Mouse (Mus musculus) MEL (cell line): ENCODE measurements around the gene Srsf1. TPM values are rescaled to one million over a fixed set of nuclear protein-coding genes. Genes with fewer than 3 reads are reported as not detected.
A peak's percentile ranks its signal among the peaks of the same experiment; 100 is the strongest.

ENCODE experiments used
- DNase-seq: peaks from one replicate; pipeline ENCODE4 v3.0.0; 2011; ENCODE audit warnings: low read depth, low spot score
- H3K27ac ChIP-seq: 2 replicates; pipeline ENCODE4 v1.5.1; 2012; ENCODE audit warnings: low read depth, mild to moderate bottlenecking, control low read depth, low read length, moderate library complexity; ENCODE audit not compliant: control insufficient read depth
- H3K27me3 ChIP-seq, 2 experiments: fragments of 150-350 bp in 1 of 2; sonication (generic) in 1 of 2; 2 replicates each; pipeline ENCODE4 v1.6.1; 2012; ENCODE audit warnings: low read length in 2 of 2, mild to moderate bottlenecking in 2 of 2, improper control_type of control experiment in 1 of 2, moderate library complexity in 1 of 2; ENCODE audit not compliant: insufficient read depth in 2 of 2, control insufficient read depth in 1 of 2
- H3K36me3 ChIP-seq, 2 experiments: 2 replicates each; pipeline ENCODE4 v1.6.1; 2012 to 2014; ENCODE audit warnings: low read length in 2 of 2, improper control_type of control experiment in 1 of 2, inconsistent platforms in 1 of 2, mild to moderate bottlenecking in 1 of 2; ENCODE audit not compliant: insufficient read depth in 2 of 2, control insufficient read depth in 1 of 2
- H3K4me1 ChIP-seq, 2 experiments: fragments of 150-350 bp in 1 of 2; sonication (generic) in 1 of 2; 2 replicates each; pipeline ENCODE4 v1.6.1; 2012; ENCODE audit warnings: low read length in 2 of 2, improper control_type of control experiment in 1 of 2, mild to moderate bottlenecking in 1 of 2; ENCODE audit not compliant: insufficient read depth in 2 of 2, control insufficient read depth in 1 of 2
- H3K4me3 ChIP-seq, 2 experiments: fragments of 150-350 bp in 1 of 2; sonication (generic) in 1 of 2; 2 replicates each; pipeline ENCODE4 v1.5.1; 2012; ENCODE audit warnings: low read depth in 2 of 2, low read length in 2 of 2, mild to moderate bottlenecking in 2 of 2, moderate library complexity in 2 of 2, control low read depth in 1 of 2, improper control_type of control experiment in 1 of 2; ENCODE audit not compliant: control insufficient read depth in 1 of 2, insufficient read depth in 1 of 2
- H3K79me2 ChIP-seq: 2 replicates; pipeline ENCODE4 v1.6.1; 2012; ENCODE audit warnings: mild to moderate bottlenecking, low read length, moderate library complexity; ENCODE audit not compliant: control insufficient read depth, poor library complexity, insufficient read depth
- H3K9ac ChIP-seq: 2 replicates; pipeline ENCODE4 v1.6.1; 2012; ENCODE audit warnings: low read depth, mild to moderate bottlenecking, control low read depth, low read length, moderate library complexity; ENCODE audit not compliant: control insufficient read depth, poor library complexity, severe bottlenecking
- H3K9me3 ChIP-seq: fragments of 150-350 bp; sonication (generic); replicated peaks from 2 replicates; pipeline ENCODE4 v1.6.1; 2012; ENCODE audit warnings: mild to moderate bottlenecking, low read length, improper control_type of control experiment, moderate library complexity; ENCODE audit not compliant: insufficient read depth
- BHLHE40 ChIP-seq: IDR thresholded peaks from 2 replicates; pipeline ENCODE4 v1.6.1; 2012; ENCODE audit warnings: low read depth, mild to moderate bottlenecking, inconsistent platforms, low read length, improper control_type of control experiment, borderline replicate concordance
- CHD2 ChIP-seq: IDR thresholded peaks from 2 replicates; pipeline ENCODE4 v1.6.1; 2011; ENCODE audit warnings: low read length, improper control_type of control experiment
- CTCF ChIP-seq, 3 experiments: IDR thresholded peaks in 2 of 3; conservative IDR thresholded peaks in 1 of 3; 2 replicates each; pipeline ENCODE4 v1.5.1; 2011 to 2012; ENCODE audit warnings: low read length in 3 of 3, low read depth in 2 of 3, mild to moderate bottlenecking in 2 of 3, improper control_type of control experiment in 1 of 3, inconsistent platforms in 1 of 3, mixed read lengths in 1 of 3, moderate library complexity in 1 of 3; ENCODE audit not compliant: control insufficient read depth in 1 of 3, insufficient read depth in 1 of 3, poor library complexity in 1 of 3, severe bottlenecking in 1 of 3
- ELF1 ChIP-seq: IDR thresholded peaks from 2 replicates; pipeline ENCODE4 v1.6.1; 2014; ENCODE audit warnings: low read depth, mild to moderate bottlenecking, inconsistent platforms, low read length, improper control_type of control experiment, moderate library complexity
- EP300 ChIP-seq, 2 experiments: IDR thresholded peaks; 2 replicates each; pipeline ENCODE4 v1.6.1; 2011; ENCODE audit warnings: improper control_type of control experiment in 2 of 2, low read length in 2 of 2, low read depth in 1 of 2, mild to moderate bottlenecking in 1 of 2
- ETS1 ChIP-seq: IDR thresholded peaks from 2 replicates; pipeline ENCODE4 v1.6.1; 2012; ENCODE audit warnings: low read depth, mild to moderate bottlenecking, inconsistent platforms, low read length, improper control_type of control experiment, moderate library complexity
- GABPA ChIP-seq: IDR thresholded peaks from 2 replicates; pipeline ENCODE4 v1.6.1; 2012; ENCODE audit warnings: low read depth, mild to moderate bottlenecking, inconsistent platforms, low read length, improper control_type of control experiment, moderate library complexity
- GATA1 ChIP-seq: IDR thresholded peaks from 2 replicates; pipeline ENCODE4 v1.6.1; 2011; ENCODE audit warnings: low read depth, low read length, improper control_type of control experiment
- HCFC1 ChIP-seq: IDR thresholded peaks from 2 replicates; pipeline ENCODE4 v1.6.1; 2012; ENCODE audit warnings: low read depth, mild to moderate bottlenecking, inconsistent platforms, low read length, improper control_type of control experiment, moderate library complexity
- KAT2A ChIP-seq: conservative IDR thresholded peaks from 2 replicates; pipeline ENCODE4 v1.6.1; 2012; ENCODE audit warnings: low read depth, low read length, improper control_type of control experiment, inconsistent platforms
- MAFK ChIP-seq: IDR thresholded peaks from 2 replicates; pipeline ENCODE4 v1.6.1; 2011; ENCODE audit warnings: low read depth, mild to moderate bottlenecking, low read length, improper control_type of control experiment, borderline replicate concordance
- MAZ ChIP-seq: IDR thresholded peaks from 2 replicates; pipeline ENCODE4 v1.6.1; 2012; ENCODE audit warnings: low read depth, mild to moderate bottlenecking, inconsistent platforms, low read length, improper control_type of control experiment
- MEF2A ChIP-seq: IDR thresholded peaks from 2 replicates; pipeline ENCODE4 v1.6.1; 2014; ENCODE audit warnings: low read depth, mild to moderate bottlenecking, inconsistent platforms, low read length, improper control_type of control experiment; ENCODE audit not compliant: poor library complexity, insufficient replicate concordance, severe bottlenecking; ENCODE audit errors: extremely low read depth
- MXI1 ChIP-seq: IDR thresholded peaks from 2 replicates; pipeline ENCODE4 v1.6.1; 2011; ENCODE audit warnings: mild to moderate bottlenecking, low read depth, low read length, improper control_type of control experiment
- MYB ChIP-seq: IDR thresholded peaks from 2 replicates; pipeline ENCODE4 v1.6.1; 2011; ENCODE audit warnings: mild to moderate bottlenecking, low read depth, low read length, improper control_type of control experiment
- NELFE ChIP-seq: IDR thresholded peaks from 2 replicates; pipeline ENCODE4 v1.6.1; 2011; ENCODE audit warnings: low read depth, low read length, improper control_type of control experiment
- NRF1 ChIP-seq: IDR thresholded peaks from 2 replicates; pipeline ENCODE4 v1.6.1; 2014; ENCODE audit warnings: low read depth, mild to moderate bottlenecking, inconsistent platforms, low read length, improper control_type of control experiment, moderate library complexity; ENCODE audit not compliant: poor library complexity, insufficient read depth, severe bottlenecking
- POLR2A ChIP-seq, 2 experiments: IDR thresholded peaks; 2 replicates each; pipeline ENCODE4 v1.6.1; 2011 to 2012; ENCODE audit warnings: low read length in 2 of 2, mild to moderate bottlenecking in 2 of 2, control low read depth in 1 of 2, improper control_type of control experiment in 1 of 2, low read depth in 1 of 2, moderate library complexity in 1 of 2; ENCODE audit not compliant: control insufficient read depth in 1 of 2, insufficient read depth in 1 of 2, poor library complexity in 1 of 2
- POLR2AphosphoS2 ChIP-seq: IDR thresholded peaks from 2 replicates; pipeline ENCODE4 v1.6.1; 2011; ENCODE audit warnings: low read length, improper control_type of control experiment
- POLR2AphosphoS5 ChIP-seq: IDR thresholded peaks from 2 replicates; pipeline ENCODE4 v1.6.1; 2012; ENCODE audit warnings: low read depth, borderline replicate concordance, mild to moderate bottlenecking, inconsistent platforms, low read length, moderate library complexity, mixed read lengths
- RAD21 ChIP-seq: IDR thresholded peaks from 2 replicates; pipeline ENCODE4 v1.6.1; 2011; ENCODE audit warnings: mild to moderate bottlenecking, low read depth, low read length, improper control_type of control experiment
- RCOR1 ChIP-seq: IDR thresholded peaks from 2 replicates; pipeline ENCODE4 v1.6.1; 2012; ENCODE audit warnings: low read depth, mild to moderate bottlenecking, inconsistent platforms, low read length, improper control_type of control experiment
- SMC3 ChIP-seq: IDR thresholded peaks from 2 replicates; pipeline ENCODE4 v1.6.1; 2011; ENCODE audit warnings: low read depth, low read length, improper control_type of control experiment
- TAL1 ChIP-seq: IDR thresholded peaks from 2 replicates; pipeline ENCODE4 v1.6.1; 2012; ENCODE audit warnings: mild to moderate bottlenecking, inconsistent platforms, low read length, moderate library complexity, mixed read lengths
- TBP ChIP-seq: IDR thresholded peaks from 2 replicates; pipeline ENCODE4 v1.8.0; 2011; ENCODE audit warnings: low read depth, low read length, improper control_type of control experiment
- TCF12 ChIP-seq: IDR thresholded peaks from 2 replicates; pipeline ENCODE4 v1.6.1; 2014; ENCODE audit warnings: low read depth, mild to moderate bottlenecking, inconsistent platforms, low read length, improper control_type of control experiment, moderate library complexity
- UBTF ChIP-seq: IDR thresholded peaks from 2 replicates; pipeline ENCODE4 v1.6.1; 2012; ENCODE audit warnings: low read depth, mild to moderate bottlenecking, inconsistent platforms, low read length, improper control_type of control experiment, moderate library complexity, borderline replicate concordance; ENCODE audit not compliant: insufficient read depth
- USF1 ChIP-seq: IDR thresholded peaks from 2 replicates; pipeline ENCODE4 v1.6.1; 2014; ENCODE audit warnings: low read depth, mild to moderate bottlenecking, inconsistent platforms, low read length, improper control_type of control experiment, moderate library complexity
- USF2 ChIP-seq, 2 experiments: IDR thresholded peaks; 2 replicates each; pipeline ENCODE4 v1.6.1; 2011 to 2012; ENCODE audit warnings: improper control_type of control experiment in 2 of 2, low read length in 2 of 2, borderline replicate concordance in 1 of 2, inconsistent platforms in 1 of 2, low read depth in 1 of 2, mild to moderate bottlenecking in 1 of 2; ENCODE audit not compliant: insufficient read depth in 1 of 2
- ZC3H11A ChIP-seq: IDR thresholded peaks from 2 replicates; pipeline ENCODE4 v1.6.1; 2012; ENCODE audit warnings: low read depth, mild to moderate bottlenecking, inconsistent platforms, low read length, improper control_type of control experiment
- ZNF384 ChIP-seq: IDR thresholded peaks from 2 replicates; pipeline ENCODE4 v1.6.1; 2012; ENCODE audit warnings: low read depth, mild to moderate bottlenecking, inconsistent platforms, low read length, improper control_type of control experiment
- polyA plus RNA-seq, 2 experiments: library from polyadenylated mRNA; stranded (reverse) in 1 of 2; unstranded in 1 of 2; fragments of >175 nt in 1 of 2; fragments of >200 nt in 1 of 2; gene quantifications; 2 replicates each; pipeline versions ENCODE4 v1.2.1 to v1.2.4; 2012; ENCODE audit warnings: low replicate concordance in 2 of 2, low read depth in 1 of 2; ENCODE audit not compliant: insufficient read length in 2 of 2, insufficient read depth in 1 of 2, missing spikeins in 1 of 2
- total RNA-seq: library from RNA; depleted of rRNA; stranded (reverse); fragments of 300-350 nt; gene quantifications from 2 replicates; pipeline ENCODE4 v1.2.3, GENCODE M21; 2012

Gene Srsf1
- total and polyA plus RNA-seq, 3 experiments = 421 to 596 (median 431) TPM

- TF ChIP-seq RAD21 (peak; percentile 20), SMC3 (peak; percentile 47), NELFE (no peak), USF1 (no peak), CTCF (IDR thresholded peaks at IDR 0.05 in 2 of 3, conservative IDR thresholded peaks at IDR 0.05 in 1 of 3; ENCODE audit: control insufficient read depth in 1 of 3, insufficient read depth in 1 of 3, low read depth in 2 of 3, low read length in 3 of 3, poor library complexity in 1 of 3, severe bottlenecking in 1 of 3) (peak in 2 of 3 experiments; percentile 2 to 41; a peak in 2 of 6 replicates), MAZ (no peak)
- Histone ChIP-seq H3K27ac (no peak overlapping the region), H3K4me3 (no peak overlapping the region), H3K79me2 (no peaks in the 10 kb centered on the region), H3K4me1 (no peaks in the 10 kb centered on the region), H3K36me3 (peaks cover 3 to 5% of the 10 kb centered on the region in 2 experiments; a peak in 2 of 4 replicates), H3K9me3 (no peaks in the 10 kb centered on the region), H3K9ac (no peak overlapping the region), H3K27me3 (no peaks in the 10 kb centered on the region)
- DNase-seq = peak; percentile 67
Observed at GRCm38 (mm10) chr11:88057788-88058187, 10.6 kb downstream of the Srsf1 start.

- Histone ChIP-seq H3K9ac (no peak overlapping the region), H3K9me3 (no peaks in the 10 kb centered on the region), H3K27me3 (no peaks in the 10 kb centered on the region), H3K79me2 (no peaks in the 10 kb centered on the region), H3K4me1 (no peaks in the 10 kb centered on the region), H3K36me3 (peaks cover 0 to 2% of the 10 kb centered on the region in 2 experiments; a peak in 1 of 4 replicates), H3K4me3 (no peak overlapping the region), H3K27ac (no peak overlapping the region)
- peak; percentile 88 for DNase-seq
- no peak for TF ChIP-seq UBTF
- TF ChIP-seq NRF1 = 0 out of 2 replicates have a peak, but pooled peaks have one; percentile 19
- TF ChIP-seq RCOR1 = no peak
- no peak for TF ChIP-seq MYB
- peak; percentile 50; the same call in 1 of the 2 replicates for TF ChIP-seq POLR2AphosphoS2
- no peak for TF ChIP-seq CHD2
- TF ChIP-seq GATA1 = no peak
- TF ChIP-seq ELF1 = peak; percentile 39; the same call in 1 of the 2 replicates
- no peak for TF ChIP-seq MEF2A
- TF ChIP-seq HCFC1 = 0 out of 2 replicates have a peak, but pooled peaks have one; percentile 28
- TF ChIP-seq ETS1 = no peak
- TF ChIP-seq MAFK = 0 out of 2 replicates have a peak, but pooled peaks have one; percentile 6
- no peak for TF ChIP-seq TAL1
- peak; percentile 91 for TF ChIP-seq ZC3H11A
- no peak for TF ChIP-seq POLR2AphosphoS5
- no peak for TF ChIP-seq POLR2A (IDR thresholded peaks at IDR 0.05; ENCODE audit: control insufficient read depth in 1 of 2, insufficient read depth in 1 of 2, low read depth in 1 of 2, low read length in 2 of 2, poor library complexity in 1 of 2)
- no peak for TF ChIP-seq USF1
- no peak for TF ChIP-seq USF2 (IDR thresholded peaks at IDR 0.05; ENCODE audit: borderline replicate concordance in 1 of 2, insufficient read depth in 1 of 2, low read depth in 1 of 2, low read length in 2 of 2)
- TF ChIP-seq TBP = 0 out of 2 replicates have a peak, but pooled peaks have one; percentile 32
- TF ChIP-seq KAT2A = no peak
- peak; percentile 90 for TF ChIP-seq RAD21
- 0 out of 2 replicates have a peak, but pooled peaks have one; percentile 6 for TF ChIP-seq TCF12
- TF ChIP-seq GABPA = no peak
- no peak for TF ChIP-seq MXI1
- TF ChIP-seq ZNF384 = 0 out of 2 replicates have a peak, but pooled peaks have one; percentile 34
- no peak for TF ChIP-seq BHLHE40
- 0 out of 4 replicates have a peak, but pooled peaks of 1 of the 2 experiments have one; percentile 8 for TF ChIP-seq EP300 (IDR thresholded peaks at IDR 0.05; ENCODE audit: low read depth in 1 of 2, low read length in 2 of 2)
Observed at GRCm38 (mm10) chr11:88059141-88059540, 12.0 kb downstream of the Srsf1 start.
